Mouse (Mus musculus) retina, postnatal 7 days (tissue): ENCODE data around the gene Plxnb1.

Experiments used
- DNase-seq: peaks from one replicate; pipeline ENCODE4 v3.0.0-alpha.2; 2012; ENCODE audit warnings: low read depth, low spot score

The Plxnb1 gene

GRCm38 (mm10) chr9:109102541-109102940 is 7.4 kb downstream of the Plxnb1 start:
- DNase-seq: no peak

GRCm38 (mm10) chr9:109103250-109103649 is 8.1 kb downstream of the Plxnb1 start:
- DNase-seq: no peak

- DNase-seq: no peak
Observed at GRCm38 (mm10) chr9:109104083-109104482, 8.9 kb downstream of the Plxnb1 start.

- no peak for DNase-seq
Observed at GRCm38 (mm10) chr9:109105011-109105410, 9.8 kb downstream of the Plxnb1 start.

GRCm38 (mm10) chr9:109105648-109106047 is 10.5 kb downstream of the Plxnb1 start:
- DNase-seq: no peak

- no peak for DNase-seq
Observed at GRCm38 (mm10) chr9:109107341-109107740, 12.2 kb downstream of the Plxnb1 start.

- no peak for DNase-seq
Observed at GRCm38 (mm10) chr9:109110240-109110639, 15.1 kb downstream of the Plxnb1 start.

- DNase-seq: no peak
Observed at GRCm38 (mm10) chr9:109111101-109111500, 15.9 kb downstream of the Plxnb1 start.

- no peak for DNase-seq
Observed at GRCm38 (mm10) chr9:109111591-109111990, 16.4 kb downstream of the Plxnb1 start.

- no peak for DNase-seq
Observed at GRCm38 (mm10) chr9:109113331-109113730, 18.1 kb downstream of the Plxnb1 start.

- no peak for DNase-seq
Observed at GRCm38 (mm10) chr9:109114276-109114675, 19.1 kb downstream of the Plxnb1 start.

- no peak for DNase-seq
Observed at GRCm38 (mm10) chr9:109114871-109115270, 19.7 kb downstream of the Plxnb1 start.

- DNase-seq: no peak
Observed at GRCm38 (mm10) chr9:109116205-109116604, 21.0 kb downstream of the Plxnb1 start.

GRCm38 (mm10) chr9:109118106-109118505 is 22.9 kb downstream of the Plxnb1 start:
- DNase-seq: no peak

- DNase-seq: no peak
Observed at GRCm38 (mm10) chr9:109119571-109119970, 24.4 kb downstream of the Plxnb1 start.

- DNase-seq: no peak
Observed at GRCm38 (mm10) chr9:109120956-109121355, 25.8 kb downstream of the Plxnb1 start.

- DNase-seq: peak; percentile 37
Observed at GRCm38 (mm10) chr9:109122553-109123085, 27.4 kb downstream of the Plxnb1 start.

GRCm38 (mm10) chr9:109123266-109123665 is 28.1 kb downstream of the Plxnb1 start:
- DNase-seq: no peak

GRCm38 (mm10) chr9:109124164-109124563 is 29.0 kb downstream of the Plxnb1 start:
- DNase-seq: no peak

- DNase-seq: no peak
Observed at GRCm38 (mm10) chr9:109125043-109125442, 29.9 kb downstream of the Plxnb1 start.

GRCm38 (mm10) chr9:109125481-109125880 is 30.3 kb downstream of the Plxnb1 start:
- no peak for DNase-seq

GRCm38 (mm10) chr9:109127076-109127475 is 31.9 kb downstream of the Plxnb1 start:
- DNase-seq: no peak

- no peak for DNase-seq
Observed at GRCm38 (mm10) chr9:109128211-109128610, 33.0 kb downstream of the Plxnb1 start.

GRCm38 (mm10) chr9:109130076-109130475 is 34.9 kb downstream of the Plxnb1 start:
- no peak for DNase-seq
